Mouse (Mus musculus): ENCODE data around the gene Col24a1. TPM values are rescaled to one million over a fixed set of nuclear protein-coding genes. Genes with fewer than 3 reads are reported as not detected.

The Col24a1 gene
- polyA plus RNA-seq, 1 experiment, result 0.40 TPM

DNA sequence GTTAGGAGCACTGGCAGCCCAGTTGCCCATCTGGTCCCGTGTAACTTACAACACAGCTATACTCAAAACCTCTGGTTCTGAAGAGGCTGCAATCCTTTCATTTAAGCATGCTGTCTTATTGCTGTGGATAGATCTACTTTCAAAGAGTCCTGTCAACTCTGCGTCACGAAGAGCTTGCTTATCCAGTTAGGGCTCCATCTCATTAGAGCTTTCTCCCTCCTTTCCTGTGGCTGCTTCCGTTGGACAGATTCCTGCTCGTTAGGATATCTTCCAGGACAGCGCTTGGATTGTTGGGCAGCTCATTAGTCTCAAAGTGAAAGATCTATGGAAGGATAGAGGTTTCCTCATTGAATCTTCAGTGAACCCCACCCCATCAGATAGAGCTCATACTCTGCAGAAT, 206.6 kb downstream of the Col24a1 start:
- Histone ChIP-seq H3K4me2 (ENCODE audit: low read depth) (no peak overlapping the region), H3K36me3 (ENCODE audit: control insufficient read depth, insufficient read depth) (no peaks in the 10 kb centered on the region), H3K4me3 (no peak overlapping the region), H3K27me3 (ENCODE audit: control insufficient read depth, insufficient read depth, insufficient read length) (no peaks in the 10 kb centered on the region), H3ac (ENCODE audit: control insufficient read depth, insufficient read length) (no peak overlapping the region), H3K79me2 (ENCODE audit: control insufficient read depth, insufficient read depth) (no peaks in the 10 kb centered on the region)
- TF ChIP-seq POLR2A (IDR thresholded peaks at IDR 0.05; ENCODE audit: insufficient read length, low read depth) (no peak), CEBPB (IDR thresholded peaks at IDR 0.05; ENCODE audit: insufficient read depth, poor library complexity, severe bottlenecking) (no peak), POLR2AphosphoS2 (IDR thresholded peaks at IDR 0.05; ENCODE audit: insufficient read length, low read depth) (no peak), MAX (IDR thresholded peaks at IDR 0.05; ENCODE audit: low read depth) (no peak), USF1 (IDR thresholded peaks at IDR 0.05; ENCODE audit: low read depth) (no peak), TCF3 (IDR thresholded peaks at IDR 0.05; ENCODE audit: insufficient read length, low read depth) (no peak), REST (IDR thresholded peaks at IDR 0.05; ENCODE audit: insufficient read depth, insufficient read length) (no peak), MYOG (IDR thresholded peaks at IDR 0.05; ENCODE audit: control insufficient read depth in 1 of 3, insufficient read depth in 1 of 3, insufficient read length in 2 of 3, low read depth in 2 of 3) (no peak), E2F4 (IDR thresholded peaks at IDR 0.05; ENCODE audit: insufficient read depth) (no peak), TCF12 (IDR thresholded peaks at IDR 0.05; ENCODE audit: insufficient read depth, poor library complexity, severe bottlenecking) (no peak), MYOD1 (IDR thresholded peaks at IDR 0.05; ENCODE audit: control insufficient read depth in 1 of 3, insufficient read length in 2 of 3, low read depth in 2 of 3) (no peak), SRF (IDR thresholded peaks at IDR 0.05; ENCODE audit: control insufficient read depth, insufficient read length, low read depth) (no peak)

DNA sequence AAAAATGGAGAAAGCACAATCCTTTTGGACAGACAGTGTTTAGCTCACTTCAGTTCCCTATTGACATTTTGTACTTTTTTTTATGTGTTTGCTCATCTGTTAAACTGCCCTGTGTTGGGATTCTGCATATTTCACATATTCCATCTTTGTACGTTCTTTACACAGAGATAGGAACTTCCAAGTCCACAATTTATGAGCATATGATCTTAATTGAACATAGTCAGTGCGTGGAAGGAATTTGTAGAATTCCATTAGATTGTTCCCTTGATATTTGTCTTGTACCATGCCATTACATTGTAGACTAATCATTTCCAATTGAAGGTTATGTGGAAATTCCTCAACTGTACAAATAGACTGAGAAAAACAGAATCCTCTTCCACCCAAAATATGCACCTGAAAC, 212.6 kb downstream of the Col24a1 start:
- H3K4me2 ChIP-seq (ENCODE audit: low read depth), result no peak overlapping the region
- no peaks in the 10 kb centered on the region for H3K27me3 ChIP-seq (ENCODE audit: control insufficient read depth, insufficient read depth, insufficient read length)
- H3K36me3 ChIP-seq (ENCODE audit: control insufficient read depth, insufficient read depth), result no peaks in the 10 kb centered on the region
- H3K4me3 ChIP-seq, result no peak overlapping the region
- no peak overlapping the region for H3ac ChIP-seq (ENCODE audit: control insufficient read depth, insufficient read length)
- TF ChIP-seq POLR2AphosphoS2 (IDR thresholded peaks at IDR 0.05; ENCODE audit: insufficient read length, low read depth) (no peak), USF1 (IDR thresholded peaks at IDR 0.05; ENCODE audit: low read depth) (no peak), CEBPB (IDR thresholded peaks at IDR 0.05; ENCODE audit: insufficient read depth, poor library complexity, severe bottlenecking) (no peak), TCF12 (IDR thresholded peaks at IDR 0.05; ENCODE audit: insufficient read depth, poor library complexity, severe bottlenecking) (no peak), POLR2A (IDR thresholded peaks at IDR 0.05; ENCODE audit: insufficient read length, low read depth) (no peak), MYOD1 (IDR thresholded peaks at IDR 0.05; ENCODE audit: control insufficient read depth in 1 of 3, insufficient read length in 2 of 3, low read depth in 2 of 3) (no peak)
- no peaks in the 10 kb centered on the region for H3K79me2 ChIP-seq (ENCODE audit: control insufficient read depth, insufficient read depth)

GRCm38 (mm10) chr3:145508550-145508949, 216.3 kb downstream of the Col24a1 start:
- Histone ChIP-seq H3K79me2 (ENCODE audit: control insufficient read depth, insufficient read depth) (no peaks in the 10 kb centered on the region), H3ac (ENCODE audit: control insufficient read depth, insufficient read length) (no peak overlapping the region), H3K36me3 (ENCODE audit: control insufficient read depth, insufficient read depth) (no peaks in the 10 kb centered on the region), H3K4me2 (ENCODE audit: low read depth) (no peak overlapping the region), H3K27me3 (ENCODE audit: control insufficient read depth, insufficient read depth, insufficient read length) (no peaks in the 10 kb centered on the region), H3K4me3 (no peak overlapping the region)
- TF ChIP-seq MYOG (IDR thresholded peaks at IDR 0.05; ENCODE audit: control insufficient read depth in 1 of 3, insufficient read depth in 1 of 3, insufficient read length in 2 of 3, low read depth in 2 of 3) (no peak), USF1 (IDR thresholded peaks at IDR 0.05; ENCODE audit: low read depth) (no peak), POLR2A (IDR thresholded peaks at IDR 0.05; ENCODE audit: insufficient read length, low read depth) (no peak), TCF3 (IDR thresholded peaks at IDR 0.05; ENCODE audit: insufficient read length, low read depth) (no peak), REST (IDR thresholded peaks at IDR 0.05; ENCODE audit: insufficient read depth, insufficient read length) (no peak), MAX (IDR thresholded peaks at IDR 0.05; ENCODE audit: low read depth) (no peak), TCF12 (IDR thresholded peaks at IDR 0.05; ENCODE audit: insufficient read depth, poor library complexity, severe bottlenecking) (no peak), E2F4 (IDR thresholded peaks at IDR 0.05; ENCODE audit: insufficient read depth) (no peak), CEBPB (IDR thresholded peaks at IDR 0.05; ENCODE audit: insufficient read depth, poor library complexity, severe bottlenecking) (no peak), SRF (IDR thresholded peaks at IDR 0.05; ENCODE audit: control insufficient read depth, insufficient read length, low read depth) (no peak), MYOD1 (IDR thresholded peaks at IDR 0.05; ENCODE audit: control insufficient read depth in 1 of 3, insufficient read length in 2 of 3, low read depth in 2 of 3) (no peak), POLR2AphosphoS2 (IDR thresholded peaks at IDR 0.05; ENCODE audit: insufficient read length, low read depth) (no peak)

DNA sequence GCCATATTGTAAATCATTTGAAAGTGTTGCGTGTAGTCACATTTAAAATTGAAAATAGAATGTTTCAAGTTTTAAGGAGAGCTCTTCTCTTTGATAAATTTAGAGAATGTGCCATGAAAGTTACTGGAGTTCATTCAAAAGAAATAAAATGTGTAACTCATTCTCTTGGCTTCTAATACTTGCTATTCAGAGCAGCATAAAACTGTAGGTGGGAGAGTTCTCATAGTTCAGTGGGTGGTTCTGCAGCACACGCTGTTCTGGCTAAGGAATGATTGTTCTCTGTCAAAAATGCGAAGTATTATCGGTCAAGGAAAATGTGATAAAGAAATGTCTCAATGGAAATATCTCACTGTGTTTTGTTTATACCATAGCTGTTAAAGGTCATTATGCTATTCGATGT, 221.9 kb downstream of the Col24a1 start:
- Histone ChIP-seq H3K4me2 (ENCODE audit: low read depth) (no peak overlapping the region), H3K4me3 (no peak overlapping the region), H3K27me3 (ENCODE audit: control insufficient read depth, insufficient read depth, insufficient read length) (no peaks in the 10 kb centered on the region), H3ac (ENCODE audit: control insufficient read depth, insufficient read length) (no peak overlapping the region), H3K79me2 (ENCODE audit: control insufficient read depth, insufficient read depth) (no peaks in the 10 kb centered on the region), H3K36me3 (ENCODE audit: control insufficient read depth, insufficient read depth) (no peaks in the 10 kb centered on the region)
- no peak for TF ChIP-seq POLR2A (IDR thresholded peaks at IDR 0.05; ENCODE audit: insufficient read length, low read depth)

DNA sequence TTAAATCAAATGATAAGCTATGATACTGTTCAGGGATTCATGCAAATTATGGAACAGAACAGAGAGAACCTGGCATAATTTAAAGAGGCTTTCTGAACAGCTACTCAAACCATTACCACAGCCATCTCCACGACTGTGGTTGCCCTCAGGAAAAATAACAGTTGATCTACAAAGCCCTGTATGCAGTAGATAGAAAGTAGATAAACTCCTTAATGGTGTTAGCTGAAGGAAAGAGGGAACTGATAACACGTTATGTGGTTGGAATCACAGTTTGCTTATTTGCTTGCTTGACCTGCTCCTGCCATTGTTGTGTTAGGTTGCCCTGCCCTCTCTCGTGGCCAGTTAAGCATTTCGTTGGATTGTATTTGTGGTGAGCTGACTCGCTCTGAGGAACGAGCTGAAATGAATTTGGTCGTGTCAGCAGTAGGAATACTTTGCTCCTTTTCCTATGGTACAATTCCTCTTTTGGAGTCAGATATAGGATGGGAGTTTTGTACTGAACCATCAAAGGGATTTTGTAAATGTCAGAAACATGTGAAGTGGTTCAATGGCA, 229.3 kb downstream of the Col24a1 start:
- H3K79me2 ChIP-seq (ENCODE audit: control insufficient read depth, insufficient read depth), result no peaks in the 10 kb centered on the region
- peak overlapping the region; percentile 63 for H3K4me2 ChIP-seq (ENCODE audit: low read depth)
- H3ac ChIP-seq (ENCODE audit: control insufficient read depth, insufficient read length), result no peak overlapping the region
- no peak for TF ChIP-seq MYOG (IDR thresholded peaks at IDR 0.05; ENCODE audit: control insufficient read depth in 1 of 3, insufficient read depth in 1 of 3, insufficient read length in 2 of 3, low read depth in 2 of 3)
- TF ChIP-seq MYOD1 (IDR thresholded peaks at IDR 0.05; ENCODE audit: control insufficient read depth in 1 of 3, insufficient read length in 2 of 3, low read depth in 2 of 3), result no peak
- TF ChIP-seq SRF (IDR thresholded peaks at IDR 0.05; ENCODE audit: control insufficient read depth, insufficient read length, low read depth), result no peak
- TF ChIP-seq TCF3 (IDR thresholded peaks at IDR 0.05; ENCODE audit: insufficient read length, low read depth), result no peak
- no peak for TF ChIP-seq POLR2A (IDR thresholded peaks at IDR 0.05; ENCODE audit: insufficient read length, low read depth)
- no peak for TF ChIP-seq USF1 (IDR thresholded peaks at IDR 0.05; ENCODE audit: low read depth)
- no peak for TF ChIP-seq POLR2AphosphoS2 (IDR thresholded peaks at IDR 0.05; ENCODE audit: insufficient read length, low read depth)
- no peak for TF ChIP-seq CEBPB (IDR thresholded peaks at IDR 0.05; ENCODE audit: insufficient read depth, poor library complexity, severe bottlenecking)
- TF ChIP-seq E2F4 (IDR thresholded peaks at IDR 0.05; ENCODE audit: insufficient read depth), result no peak
- no peak for TF ChIP-seq REST (IDR thresholded peaks at IDR 0.05; ENCODE audit: insufficient read depth, insufficient read length)
- no peak for TF ChIP-seq TCF12 (IDR thresholded peaks at IDR 0.05; ENCODE audit: insufficient read depth, poor library complexity, severe bottlenecking)
- no peak for TF ChIP-seq MAX (IDR thresholded peaks at IDR 0.05; ENCODE audit: low read depth)
- H3K36me3 ChIP-seq (ENCODE audit: control insufficient read depth, insufficient read depth), result no peaks in the 10 kb centered on the region
- no peak overlapping the region for H3K4me3 ChIP-seq
- H3K27me3 ChIP-seq (ENCODE audit: control insufficient read depth, insufficient read depth, insufficient read length), result no peaks in the 10 kb centered on the region
